Mouse (Mus musculus): ENCODE measurements at regions not wholly inside any gene's neighbourhood (a gene's known extent, or its start where the extent isn't known, plus 50 kb on each side); places are given as distances from the start of the nearest gene placed in this dataset.
"Not testable (repeated sequence)": the region's sequence is repeated elsewhere in the genome, so short reads cannot be mapped to it uniquely, and the experiment has no call there.

DNA sequence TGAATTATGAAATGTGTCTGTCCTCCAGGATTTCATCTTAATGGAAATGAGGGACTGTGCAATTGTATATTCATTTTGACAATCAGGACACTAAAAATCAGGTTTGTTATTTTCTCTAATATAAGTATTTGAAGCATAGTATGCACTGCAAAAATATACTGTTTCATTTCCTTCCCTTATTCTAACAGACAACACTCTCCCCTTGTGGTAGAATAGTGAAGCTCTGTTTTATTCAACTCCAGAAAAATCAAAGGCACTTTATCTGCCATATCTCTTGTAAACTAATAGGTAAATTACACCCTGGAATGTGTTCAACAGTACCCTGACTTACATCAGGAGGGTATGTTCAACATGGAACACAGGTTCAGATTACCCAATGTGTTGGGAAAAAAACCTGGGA lies 137.7 kb upstream of the Zfp960 start:
- no peak for DNase-seq (ENCODE audit: low spot score in 2 of 2)

DNA sequence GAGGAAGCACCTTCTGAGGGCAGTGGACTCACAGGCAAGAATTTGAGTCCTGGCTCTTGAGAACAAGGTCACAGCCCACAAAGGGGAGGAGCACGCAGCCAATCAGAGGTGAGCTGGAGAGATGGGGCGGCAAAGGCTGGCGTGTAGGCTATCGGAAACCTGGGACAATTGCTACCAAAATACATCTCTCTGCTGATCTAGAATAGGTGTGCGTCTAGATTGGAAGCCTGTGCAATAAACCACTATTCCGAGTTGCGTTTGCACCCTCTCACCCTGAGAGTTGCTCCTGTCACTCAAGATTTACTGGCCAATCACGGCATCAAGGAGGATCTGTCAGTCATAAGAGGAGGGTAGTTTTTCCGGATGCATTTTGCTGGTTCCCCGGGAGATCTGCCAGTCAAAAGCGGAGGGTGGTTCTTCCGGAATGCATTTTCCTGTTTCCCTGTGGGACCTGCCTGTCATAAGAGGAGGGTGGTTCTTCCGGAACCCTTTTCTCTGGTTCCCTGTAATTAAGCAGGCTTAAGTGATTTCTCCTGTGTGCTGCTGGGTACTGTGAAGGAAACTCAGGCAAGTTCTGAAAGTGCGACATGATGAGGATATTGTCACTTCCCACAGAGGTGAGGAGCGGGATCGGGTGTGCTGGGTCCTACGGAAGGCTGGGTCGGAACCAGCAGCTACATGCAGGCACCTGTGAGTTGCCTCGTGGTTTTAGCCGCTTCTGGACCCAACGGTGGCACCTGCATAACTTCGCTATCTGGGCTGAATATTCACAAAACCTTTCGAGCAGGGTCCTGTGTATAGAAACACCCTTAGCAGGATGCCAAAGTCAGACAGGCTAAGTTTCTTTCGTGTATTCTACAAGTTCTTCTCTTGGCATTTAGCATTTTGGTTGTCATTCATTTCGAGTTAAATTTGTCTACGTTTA lies 112.6 kb upstream of the Zfp960 start:
- DNase-seq (ENCODE audit: low spot score in 2 of 2): peak; percentile 83 to 86

DNA sequence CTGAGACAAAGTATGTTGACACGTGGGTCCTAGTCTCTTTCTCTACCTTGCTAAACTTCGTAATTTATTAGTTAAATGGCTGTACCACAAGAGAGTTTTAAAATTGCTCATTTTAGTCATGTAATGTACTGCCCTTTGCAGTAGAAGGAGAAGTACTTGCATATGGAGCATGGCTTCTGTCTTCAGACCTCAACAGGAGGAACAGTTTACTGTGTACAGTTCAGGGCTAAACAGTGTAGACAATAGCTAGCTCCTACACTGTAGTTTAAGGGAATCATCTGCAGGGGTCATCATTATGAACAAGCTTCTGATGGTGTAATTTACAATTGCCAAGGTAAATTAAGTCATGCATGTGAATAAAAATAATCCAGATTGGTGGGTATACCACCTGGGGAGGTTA lies 111.8 kb upstream of the Zfp960 start:
- not testable (repeated sequence) for DNase-seq (ENCODE audit: low spot score in 2 of 2)

DNA sequence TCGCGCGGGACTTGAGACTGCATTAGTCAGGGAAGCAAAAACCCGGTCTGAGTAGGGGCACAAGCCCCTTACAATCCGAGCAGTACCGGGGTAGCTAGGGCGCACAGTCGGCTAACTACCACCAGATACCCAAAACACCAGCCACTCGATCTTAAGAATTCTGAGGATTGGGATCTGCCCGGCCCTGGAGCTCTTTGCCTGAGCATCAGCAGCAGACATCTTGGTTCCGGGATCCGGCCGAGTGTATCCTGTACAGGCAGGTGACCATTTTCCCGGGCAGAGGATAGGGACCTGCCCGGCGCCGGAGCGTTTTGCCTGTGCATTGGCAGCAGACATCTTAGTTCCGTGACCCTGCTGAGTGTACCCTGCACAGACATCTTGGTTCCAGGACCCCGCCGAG lies 66.7 kb upstream of the Zfp960 start:
- DNase-seq (ENCODE audit: low spot score in 2 of 2): not testable (repeated sequence)

DNA sequence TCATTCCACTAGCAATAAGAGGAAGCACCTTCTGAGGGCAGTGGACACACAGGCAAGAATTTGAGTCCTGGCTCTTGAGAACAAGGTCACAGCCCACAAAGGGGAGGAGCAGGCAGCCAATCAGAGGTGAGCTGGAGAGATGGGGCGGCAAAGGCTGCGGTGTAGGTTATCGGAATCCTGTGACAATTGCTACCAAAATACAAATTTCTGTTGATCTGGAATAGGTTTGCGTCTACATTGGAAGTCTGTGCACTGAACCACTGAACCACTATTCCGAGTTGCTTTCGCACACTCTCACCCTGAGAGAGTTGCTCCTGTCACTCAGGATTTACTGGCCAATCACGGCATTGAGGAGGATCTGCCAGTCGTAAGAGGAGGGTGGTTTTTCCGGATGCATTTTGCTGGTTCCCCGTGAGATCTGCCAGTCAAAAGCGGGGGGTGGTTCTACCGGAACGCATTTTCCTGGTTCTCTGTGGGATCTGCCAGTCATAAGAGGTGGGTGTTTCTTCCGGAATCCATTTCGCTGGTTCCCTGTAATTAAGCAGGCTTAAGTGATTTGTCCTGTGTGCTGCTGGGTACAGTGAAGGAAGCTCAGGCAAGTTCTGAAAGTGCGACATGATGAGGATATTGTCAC lies 59.2 kb upstream of the Zfp960 start:
- peak; percentile 81 to 84 for DNase-seq (ENCODE audit: low spot score in 2 of 2)

DNA sequence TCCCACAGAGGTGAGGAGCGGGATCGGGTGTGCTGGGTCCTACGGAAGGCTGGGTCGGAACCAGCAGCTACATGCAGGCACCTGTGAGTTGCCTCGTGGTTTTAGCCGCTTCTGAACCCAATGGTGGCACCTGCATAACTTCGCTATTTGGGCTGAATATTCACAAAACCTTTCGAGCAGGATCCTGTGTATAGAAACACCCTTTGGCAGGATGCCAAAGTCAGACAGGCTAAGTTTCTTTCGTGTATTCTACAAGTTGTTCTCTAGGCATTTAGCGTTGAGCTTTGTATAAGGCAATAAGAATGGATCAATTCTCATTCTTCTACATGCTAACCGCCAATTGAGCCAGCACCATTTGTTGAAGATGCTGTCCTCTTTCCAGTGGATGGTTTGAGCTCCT lies 58.6 kb upstream of the Zfp960 start:
- DNase-seq (ENCODE audit: low spot score in 2 of 2): peak in 1 of 2 experiments; percentile 6
